Mouse (Mus musculus) bone marrow macrophage, adult 2 months (primary cell): ENCODE data around the gene Iqschfp.

Source experiments
- CTCF ChIP-seq: IDR thresholded peaks from 2 replicates; pipeline ENCODE4 v1.5.1; 2012; ENCODE audit warnings: low read depth, mild to moderate bottlenecking, low read length, moderate library complexity
- POLR2A ChIP-seq: IDR thresholded peaks from 2 replicates; pipeline ENCODE4 v1.6.1; 2012; ENCODE audit warnings: mild to moderate bottlenecking, low read depth, low read length, borderline replicate concordance

GRCm38 (mm10) chr3:68536071-68536470 is 644.0 kb downstream of the Iqschfp start:
- no peak for TF ChIP-seq CTCF
- TF ChIP-seq POLR2A = no peak
